Mouse (Mus musculus): ENCODE measurements around the gene Phlpp1. TPM values are rescaled to one million over a fixed set of nuclear protein-coding genes. Genes with fewer than 3 reads are reported as not detected.

The Phlpp1 gene
- polyA plus RNA-seq, 1 experiment from 2014 or later = 1.7 TPM

DNA sequence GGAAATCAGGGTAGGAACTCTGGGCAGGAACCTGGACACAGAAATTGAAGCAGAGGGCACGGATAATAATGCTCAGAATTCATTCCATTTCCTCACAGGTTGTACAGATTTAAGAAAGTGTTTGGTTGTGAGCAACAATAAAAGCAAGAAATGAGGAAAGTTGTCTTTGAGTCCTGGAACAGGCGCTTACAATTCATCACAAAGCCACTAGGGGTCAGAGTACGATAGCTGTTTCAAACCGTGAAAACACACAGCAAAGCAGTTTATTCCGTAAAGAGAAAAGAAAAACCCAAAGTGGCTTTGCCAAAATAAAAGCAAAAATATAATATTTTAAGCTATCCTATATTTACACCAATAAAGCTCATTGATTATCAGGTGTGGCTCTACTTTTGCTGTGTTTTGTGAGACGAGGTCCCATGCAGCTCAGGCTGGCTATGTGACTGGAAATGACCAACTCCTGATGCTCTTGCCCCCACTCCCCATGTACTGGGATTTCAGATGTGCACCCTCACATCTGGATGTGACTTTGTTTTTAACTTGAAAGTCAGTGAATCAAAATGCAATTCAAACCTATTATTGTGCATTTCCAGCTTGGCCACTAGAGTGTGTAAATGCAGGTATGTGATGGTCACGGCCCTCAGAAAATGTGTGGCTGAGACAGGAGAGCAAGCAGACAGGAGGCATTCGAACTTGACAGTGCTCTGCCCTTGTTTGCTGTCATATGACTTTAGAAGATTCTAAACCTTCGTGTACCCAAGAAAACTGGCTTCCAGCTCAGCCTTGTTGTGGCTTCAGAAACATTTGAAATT lies 253.8 kb downstream of the Phlpp1 start:
- H3K36me3 ChIP-seq (ENCODE audit: control insufficient read depth, insufficient read depth, low read length) = no peaks in the 10 kb centered on the region
- ATAC-seq (replicated peaks; ENCODE audit: low FRiP score) = no peak
- H3K4me1 ChIP-seq (replicated peaks; ENCODE audit: control insufficient read depth, insufficient read depth, low read length) = no peaks in the 10 kb centered on the region
- DNase-seq (ENCODE audit: low spot score) = no peak
- H3K27ac ChIP-seq (ENCODE audit: low read depth, low read length) = no peak overlapping the region
- WGBS = 40% methylated on average over 9 of the region's 9 CpGs
- H3K4me3 ChIP-seq (ENCODE audit: low read depth, low read length) = no peak overlapping the region
- H3K4me2 ChIP-seq = no peak overlapping the region
- H3K27me3 ChIP-seq (replicated peaks; ENCODE audit: control insufficient read depth, insufficient read depth, low read length) = no peaks in the 10 kb centered on the region
- H3K9me3 ChIP-seq (ENCODE audit: control insufficient read depth, low read length) = no peaks in the 10 kb centered on the region
- no peak overlapping the region for H3K9ac ChIP-seq (ENCODE audit: low read depth, low read length)

GRCm38 (mm10) chr1:106428170-106428569 lies 256.6 kb downstream of the Phlpp1 start:
- no peak overlapping the region for H3K27ac ChIP-seq (ENCODE audit: low read depth, low read length)
- no peaks in the 10 kb centered on the region for H3K4me1 ChIP-seq (replicated peaks; ENCODE audit: control insufficient read depth, insufficient read depth, low read length)
- H3K9ac ChIP-seq (ENCODE audit: low read depth, low read length) = no peak overlapping the region
- DNase-seq (ENCODE audit: low spot score) (no peak), ATAC-seq (replicated peaks; ENCODE audit: low FRiP score) (no peak)
- no peak overlapping the region for H3K4me2 ChIP-seq
- H3K9me3 ChIP-seq (ENCODE audit: control insufficient read depth, low read length) = no peaks in the 10 kb centered on the region
- H3K4me3 ChIP-seq (ENCODE audit: low read depth, low read length) = no peak overlapping the region
- 65% methylated on average over 8 of the region's 8 CpGs for WGBS
- no peaks in the 10 kb centered on the region for H3K36me3 ChIP-seq (ENCODE audit: control insufficient read depth, insufficient read depth, low read length)
- H3K27me3 ChIP-seq (replicated peaks; ENCODE audit: control insufficient read depth, insufficient read depth, low read length) = no peaks in the 10 kb centered on the region

GRCm38 (mm10) chr1:106428580-106428979 lies 257.0 kb downstream of the Phlpp1 start:
- Histone ChIP-seq H3K4me3 (ENCODE audit: low read depth, low read length) (no peak overlapping the region), H3K4me2 (no peak overlapping the region), H3K9ac (ENCODE audit: low read depth, low read length) (no peak overlapping the region), H3K9me3 (ENCODE audit: control insufficient read depth, low read length) (no peaks in the 10 kb centered on the region), H3K36me3 (ENCODE audit: control insufficient read depth, insufficient read depth, low read length) (no peaks in the 10 kb centered on the region), H3K27ac (ENCODE audit: low read depth, low read length) (no peak overlapping the region), H3K27me3 (replicated peaks; ENCODE audit: control insufficient read depth, insufficient read depth, low read length) (no peaks in the 10 kb centered on the region), H3K4me1 (replicated peaks; ENCODE audit: control insufficient read depth, insufficient read depth, low read length) (no peaks in the 10 kb centered on the region)
- DNase-seq (ENCODE audit: low spot score) (no peak), ATAC-seq (replicated peaks; ENCODE audit: low FRiP score) (no peak)
- WGBS = 90% methylated on average over 4 of the region's 4 CpGs

GRCm38 (mm10) chr1:106433580-106433979 lies 262.0 kb downstream of the Phlpp1 start:
- Histone ChIP-seq H3K9ac (ENCODE audit: low read depth, low read length) (no peak overlapping the region), H3K27ac (ENCODE audit: low read depth, low read length) (no peak overlapping the region), H3K4me2 (no peak overlapping the region), H3K4me1 (replicated peaks; ENCODE audit: control insufficient read depth, insufficient read depth, low read length) (no peaks in the 10 kb centered on the region), H3K4me3 (ENCODE audit: low read depth, low read length) (no peak overlapping the region), H3K36me3 (ENCODE audit: control insufficient read depth, insufficient read depth, low read length) (no peaks in the 10 kb centered on the region), H3K9me3 (ENCODE audit: control insufficient read depth, low read length) (no peaks in the 10 kb centered on the region), H3K27me3 (replicated peaks; ENCODE audit: control insufficient read depth, insufficient read depth, low read length) (no peaks in the 10 kb centered on the region)
- 73% methylated on average over 2 of the region's 2 CpGs for WGBS
- ATAC-seq (replicated peaks; ENCODE audit: low FRiP score) (no peak), DNase-seq (ENCODE audit: low spot score) (no peak)

Other genes starting within 250 kb of the Phlpp1 start
- 3.4 and 3.9 TPM in 2 replicates for gene Zcchc2, start 181.3 kb upstream of the Phlpp1 start, polyA plus RNA-seq (2014; fragmentation: Nextera tagmentation; extraction: Ambion mirVana)

Measured in liver, embryonic 11.5 days (tissue).